Mouse (Mus musculus) liver (tissue): Measurements from ENCODE around the gene Cep135.

Source experiments
- DNase-seq: peaks from one replicate; pipeline ENCODE4 v3.0.0-alpha.2; 2020; ENCODE audit warnings: mixed read lengths

The Cep135 gene

GRCm38 (mm10) chr5:76684658-76685605, 96.4 kb downstream of the Cep135 start:
- DNase-seq = peak; percentile 83

GRCm38 (mm10) chr5:76687961-76688600, 99.6 kb downstream of the Cep135 start:
- DNase-seq = peak; percentile 31

- no peak for DNase-seq
Measured at GRCm38 (mm10) chr5:76688643-76689042, 100.1 kb downstream of the Cep135 start.

- DNase-seq = no peak
Measured at GRCm38 (mm10) chr5:76690177-76690593, 101.7 kb downstream of the Cep135 start.

GRCm38 (mm10) chr5:76691251-76691650, 102.8 kb downstream of the Cep135 start:
- no peak for DNase-seq

- DNase-seq = no peak
Measured at GRCm38 (mm10) chr5:76691706-76692424, 103.4 kb downstream of the Cep135 start.
